In the genomic region with DNA sequence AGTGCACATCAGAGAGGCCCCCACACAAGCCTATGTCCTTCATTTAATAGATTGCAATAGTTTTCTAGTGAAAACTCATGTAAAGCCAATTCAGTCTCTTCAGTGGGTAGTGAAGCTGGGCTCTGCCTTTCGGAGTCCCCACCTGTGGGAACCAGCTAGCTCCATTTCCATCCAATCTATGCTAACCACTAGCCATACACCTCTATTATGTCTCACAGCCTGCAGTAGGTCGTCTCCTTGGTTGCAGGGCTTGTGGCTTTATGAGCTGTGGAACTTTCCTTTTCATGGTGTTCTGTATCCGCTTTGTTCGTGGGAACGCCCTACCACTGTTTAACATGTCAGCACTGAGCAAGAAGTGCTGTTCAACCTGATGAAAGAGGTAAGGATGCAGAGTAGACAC, we compare ENCODE assay signal across 47 mouse cellular contexts. TPM values are rescaled to one million over a fixed set of nuclear protein-coding genes. Genes with fewer than 3 reads are reported as not detected.
"Had no signal": no experiment of that assay in that cellular context is flagged by ENCODE, and none has a peak within 500 bp of the region (broad histone marks: within the 10 kb centered on the region; RNA-seq: fewer than 3 reads in every experiment).

A gene (plus strand): TSS at position 301 of the 400 bp plus-strand sequence.

- ATAC-seq: liver, embryonic 12.5 days; liver, postnatal 0 days; lung, postnatal 0 days; midbrain, embryonic 13.5 days; midbrain, embryonic 15.5 days; midbrain, embryonic 16.5 days had no signal

- H3K27me3 ChIP-seq: limb, embryonic 12.5 days; limb, embryonic 15.5 days; liver, embryonic 13.5 days; lung, embryonic 15.5 days; midbrain, embryonic 12.5 days; midbrain, embryonic 13.5 days; midbrain, embryonic 15.5 days had no signal

- H3K4me1 ChIP-seq: limb, embryonic 10.5 days; limb, embryonic 12.5 days; limb, embryonic 13.5 days; limb, embryonic 15.5 days; liver, embryonic 12.5 days; liver, embryonic 13.5 days; liver, embryonic 15.5 days; lung, embryonic 15.5 days; megakaryocyte, embryonic 14.5 days; midbrain, embryonic 10.5 days; midbrain, embryonic 12.5 days; midbrain, embryonic 13.5 days; midbrain, embryonic 15.5 days had no signal

- H3K4me3 ChIP-seq: left cerebral cortex, adult 2 months; limb, embryonic 10.5 days; limb, embryonic 12.5 days; limb, embryonic 13.5 days; limb, embryonic 15.5 days; liver, embryonic 12.5 days; liver, embryonic 13.5 days; liver, embryonic 15.5 days; lung, embryonic 15.5 days; megakaryocyte, embryonic 14.5 days; midbrain, embryonic 10.5 days; midbrain, embryonic 12.5 days; midbrain, embryonic 13.5 days; midbrain, embryonic 15.5 days; myocyte had no signal

- DNase-seq: left cerebral cortex, postnatal 4 days; liver; liver, embryonic 13.5 days; liver, postnatal 0 days; lung, adult 18-20 months; lung, adult 2 months; lung, embryonic 14.5 days; lung, postnatal 10 days; lung, postnatal 14 days; lung, postnatal 36 days; lung, postnatal 4 days; midbrain, embryonic 14.5 days had no signal

- H3K27ac ChIP-seq: left cerebral cortex, adult 2 months; limb, embryonic 10.5 days; limb, embryonic 12.5 days; limb, embryonic 13.5 days; limb, embryonic 15.5 days; liver, embryonic 12.5 days; liver, embryonic 13.5 days; liver, embryonic 14.5 days; liver, embryonic 15.5 days; lung, embryonic 15.5 days; macrophage; midbrain, embryonic 10.5 days; midbrain, embryonic 12.5 days; midbrain, embryonic 13.5 days; midbrain, embryonic 15.5 days had no signal

RNA-seq across cellular contexts. Expression of the gene that starts here (rescaled TPM):
- total RNA-seq: left cerebral cortex, adult 18-20 months; left cerebral cortex, adult 2 months; left cerebral cortex, adult 8-10 months; left cerebral cortex, postnatal 10 days; left cerebral cortex, postnatal 14 days; left cerebral cortex, postnatal 25 days; left cerebral cortex, postnatal 36 days; left cerebral cortex, postnatal 4 days; liver, adult 2 months; megakaryocyte progenitor cell, adult 5-6 weeks; megakaryocyte-erythroid progenitor cell, adult 5-6 weeks; midbrain, postnatal 0 days; monocyte, adult 5-6 weeks had no signal
- polyA plus RNA-seq: limb, embryonic 10.5 days; limb, embryonic 11.5 days; limb, embryonic 12.5 days; limb, embryonic 13.5 days; limb, embryonic 14.5 days; limb, embryonic 15.5 days; liver, adult 2 months; liver, embryonic 11.5 days; liver, embryonic 12.5 days; liver, embryonic 13.5 days; liver, embryonic 14.5 days; liver, embryonic 15.5 days; liver, embryonic 16.5 days; liver, postnatal 0 days; lung, adult 2 months; lung, embryonic 14.5 days; lung, embryonic 15.5 days; lung, embryonic 16.5 days; lung, postnatal 0 days; macrophage; midbrain, embryonic 10.5 days; midbrain, embryonic 11.5 days; midbrain, embryonic 12.5 days; midbrain, embryonic 13.5 days; midbrain, embryonic 14.5 days; midbrain, embryonic 15.5 days; midbrain, embryonic 16.5 days; midbrain, postnatal 0 days; myocyte had no signal
